8 mouse cellular contexts compared by ENCODE assay signal in genomic region chr1:56089254-56089834, GRCm38 (mm10).
DNase-seq lines count a peak whose midpoint lies in the region; ATAC-seq and TF ChIP-seq lines count a peak whose summit lies in the region.

No protein-coding gene starts in this region.

- H3K9me3 ChIP-seq in limb, embryonic 13.5 days, result no peaks in the 10 kb centered on the region
- no peaks in the 10 kb centered on the region for H3K9me3 ChIP-seq in limb, embryonic 10.5 days (replicated peaks)
- H3K9me3 ChIP-seq in embryonic facial prominence, embryonic 15.5 days (replicated peaks), result no peaks in the 10 kb centered on the region

- H3K4me2 ChIP-seq in limb, embryonic 13.5 days (replicated peaks), result no peak overlapping the region
- no peak overlapping the region for H3K4me2 ChIP-seq in embryonic facial prominence, embryonic 15.5 days (replicated peaks)

- H3K27me3 ChIP-seq in limb, embryonic 13.5 days, result no peaks in the 10 kb centered on the region
- no peaks in the 10 kb centered on the region for H3K27me3 ChIP-seq in limb, embryonic 10.5 days (ENCODE audit: low read depth, poor library complexity, severe bottlenecking)
- no peaks in the 10 kb centered on the region for H3K27me3 ChIP-seq in embryonic facial prominence, embryonic 15.5 days

- no peak overlapping the region for H3K4me3 ChIP-seq in limb, embryonic 13.5 days
- H3K4me3 ChIP-seq in limb, embryonic 10.5 days, result no peak overlapping the region
- no peak overlapping the region for H3K4me3 ChIP-seq in embryonic facial prominence, embryonic 15.5 days (replicated peaks)
- no peak overlapping the region for H3K4me3 ChIP-seq in olfactory bulb, adult 2 months (ENCODE audit: insufficient read depth, low read depth, low read length)

- no peak overlapping the region for H3K9ac ChIP-seq in limb, embryonic 13.5 days
- no peak overlapping the region for H3K9ac ChIP-seq in embryonic facial prominence, embryonic 15.5 days

- WGBS in limb, embryonic 13.5 days, result 64% methylated on average over 4 of the region's 4 CpGs
- WGBS in limb, embryonic 10.5 days, result 78% methylated on average over 4 of the region's 4 CpGs
- 35% methylated on average over 4 of the region's 4 CpGs for WGBS in embryonic facial prominence, embryonic 15.5 days
- 20% methylated on average over 4 of the region's 4 CpGs for WGBS in olfactory bulb, adult 2 months

- no peaks in the 10 kb centered on the region for H3K4me1 ChIP-seq in limb, embryonic 13.5 days
- H3K4me1 ChIP-seq in limb, embryonic 10.5 days, result no peaks in the 10 kb centered on the region
- H3K4me1 ChIP-seq in embryonic facial prominence, embryonic 15.5 days, result 0 out of 2 replicates have a peak, but pooled peaks cover 8% of the 10 kb centered on the region
- H3K4me1 ChIP-seq in olfactory bulb, adult 2 months (ENCODE audit: control insufficient read depth, insufficient read depth, low read length), result peaks cover 4% of the 10 kb centered on the region

- no peak for DNase-seq in limb, embryonic 10.5 days (ENCODE audit: low spot score)
- DNase-seq in heart, postnatal 25 days (ENCODE audit: low spot score), result peak; percentile 61
- peak; percentile 75 for DNase-seq in left cerebral cortex, adult 11 months (ENCODE audit: low spot score)
- DNase-seq in thymus, postnatal 10 days (ENCODE audit: low spot score in 2 of 2), result no peak

- peak; percentile 51; the same call in 1 of the 2 replicates for ATAC-seq in limb, embryonic 13.5 days (ENCODE audit: low FRiP score, low read depth)
- peak; percentile 34; the same call in 1 of the 2 replicates for ATAC-seq in embryonic facial prominence, embryonic 15.5 days (ENCODE audit: insufficient number of reproducible peaks, low FRiP score, low TSS enrichment, low read depth)
- no peak for ATAC-seq in erythroid progenitor cell, adult 5-6 weeks (replicated peaks; ENCODE audit: low FRiP score, poor library complexity, severe bottlenecking)

- intact Hi-C loops in heart, postnatal 25 days (cut with DNase I), result no loop called here

- no peak for TF ChIP-seq CTCF in olfactory bulb, adult 2 months (IDR thresholded peaks at IDR 0.05; ENCODE audit: insufficient read depth, low read depth, low read length)

- H3K27ac ChIP-seq in limb, embryonic 13.5 days, result no peak overlapping the region
- H3K27ac ChIP-seq in limb, embryonic 10.5 days, result no peak overlapping the region
- no peak overlapping the region for H3K27ac ChIP-seq in embryonic facial prominence, embryonic 15.5 days (replicated peaks)
- H3K27ac ChIP-seq in olfactory bulb, adult 2 months (ENCODE audit: insufficient read depth, low read depth, low read length), result peak overlapping the region; percentile 3; the same call in 1 of the 2 replicates

- TF ChIP-seq POLR2A in olfactory bulb, adult 2 months (IDR thresholded peaks at IDR 0.05; ENCODE audit: insufficient read depth, low read depth, low read length), result no peak

- H3K36me3 ChIP-seq in limb, embryonic 13.5 days, result no peaks in the 10 kb centered on the region
- H3K36me3 ChIP-seq in limb, embryonic 10.5 days, result no peaks in the 10 kb centered on the region
- H3K36me3 ChIP-seq in embryonic facial prominence, embryonic 15.5 days, result no peaks in the 10 kb centered on the region

Comparison
In these comparisons a context has a peak if more than half of its experiments do, and no peak if none do; other contexts are left out.
1. DNase-seq: peak in heart, postnatal 25 days (single experiment) and left cerebral cortex, adult 11 months (single experiment); none in limb, embryonic 10.5 days (single experiment) and thymus, postnatal 10 days (0 of 2).